Mouse (Mus musculus) hindbrain, embryonic 16.5 days (tissue): Measurements from ENCODE around the gene Ccdc106. TPM values are rescaled to one million over a fixed set of nuclear protein-coding genes. Genes with fewer than 3 reads are reported as not detected.
"Not testable (repeated sequence)": the region's sequence is repeated elsewhere in the genome, so short reads cannot be mapped to it uniquely, and the experiment has no call there.

ENCODE experiments used
- ATAC-seq: fragments of 200-750 bp; cut with Nextera tagmentation; 2 replicates; pipeline ENCODE4 v1.8.0; 2017; ENCODE audit warnings: moderate TSS enrichment, moderate library complexity
- H3K27ac ChIP-seq: fragments of 300-500 bp; sonication (generic); 2 replicates; pipeline ENCODE4 v1.5.1; 2014; ENCODE audit warnings: low read depth, mild to moderate bottlenecking, control low read depth, low read length, moderate library complexity
- H3K27me3 ChIP-seq: fragments of 300-500 bp; sonication (generic); replicated peaks from 2 replicates; pipeline ENCODE4 v1.6.1; 2014; ENCODE audit warnings: low read length; ENCODE audit not compliant: control insufficient read depth, insufficient read depth
- H3K36me3 ChIP-seq: fragments of 300-500 bp; sonication (generic); 2 replicates; pipeline ENCODE4 v1.6.1; 2014; ENCODE audit warnings: mild to moderate bottlenecking, low read length, moderate library complexity, mixed read lengths; ENCODE audit not compliant: control insufficient read depth, insufficient read depth
- H3K4me1 ChIP-seq: fragments of 300-500 bp; sonication (generic); 2 replicates; pipeline ENCODE4 v1.6.1; 2014; ENCODE audit warnings: low read depth, low read length; ENCODE audit not compliant: control insufficient read depth, insufficient read depth
- H3K4me2 ChIP-seq: fragments of 300-500 bp; sonication (generic); 2 replicates; pipeline ENCODE4 v1.6.1; 2014; ENCODE audit warnings: mild to moderate bottlenecking, low read length, control low read depth, moderate library complexity
- H3K4me3 ChIP-seq: fragments of 300-500 bp; sonication (generic); 2 replicates; pipeline ENCODE4 v1.5.1; 2014; ENCODE audit warnings: mild to moderate bottlenecking, low read length, control low read depth, moderate library complexity
- H3K9ac ChIP-seq: fragments of 300-500 bp; sonication (generic); 2 replicates; pipeline ENCODE4 v1.6.1; 2014; ENCODE audit warnings: low read depth, mild to moderate bottlenecking, control low read depth, low read length, moderate library complexity
- H3K9me3 ChIP-seq: fragments of 300-500 bp; sonication (generic); 2 replicates; pipeline ENCODE4 v1.6.1; 2014; ENCODE audit warnings: mild to moderate bottlenecking, low read length, moderate library complexity; ENCODE audit not compliant: control insufficient read depth
- WGBS: fragments of 180-500 bp; shearing (Covaris S2); extraction: QIAGEN DNeasy Blood & Tissue Kit; methylation state at CpG from one replicate; pipeline ENCODE4 v1.1.7; 2014; 5-methylcytosine and 5-hydroxymethylcytosine counted together
- polyA plus RNA-seq: library from polyadenylated mRNA; unstranded; fragments of >200 nt; fragmentation: Nextera tagmentation; extraction: Ambion mirVana; gene quantifications from 2 replicates; pipeline ENCODE4 v1.2.1, GENCODE M21; 2015

The Ccdc106 gene
- polyA plus RNA-seq, 1 experiment from 2014 or later, result 74.5 TPM

- Histone ChIP-seq H3K9me3 (no peaks in the 10 kb centered on the region), H3K9ac (peak within 1 kb of the TSS; percentile 83), H3K4me2 (peak within 1 kb of the TSS; percentile 96), H3K27ac (peak within 1 kb of the TSS; percentile 99), H3K27me3 (no peaks in the 10 kb centered on the region), H3K4me1 (peaks cover 39% of the 10 kb centered on the region), H3K4me3 (peak within 1 kb of the TSS; percentile 74), H3K36me3 (no peaks in the 10 kb centered on the region)
- under 1% methylated on average over 50 of the region's 65 CpGs for WGBS
- peak; percentile 76 for ATAC-seq
These were observed 41.5 kb downstream of the Ccdc106 start, which contains the start of gene U2af2 for GRCm38 (mm10) chr7:5061774-5062359. U2af2 (plus strand) TSS chr7:5062143.

- H3K36me3 ChIP-seq, result peaks cover 3% of the 10 kb centered on the region
- peak overlapping the region; percentile 74 for H3K4me3 ChIP-seq
- peak overlapping the region; percentile 99 for H3K27ac ChIP-seq
- peak overlapping the region; percentile 96 for H3K4me2 ChIP-seq
- no peaks in the 10 kb centered on the region for H3K9me3 ChIP-seq
- H3K27me3 ChIP-seq, result no peaks in the 10 kb centered on the region
- ATAC-seq, result peak; percentile 45
- peaks cover 38% of the 10 kb centered on the region for H3K4me1 ChIP-seq
- under 1% methylated on average over 51 of the region's 51 CpGs for WGBS
- H3K9ac ChIP-seq, result peak overlapping the region; percentile 77
These were observed 42.1 kb downstream of the Ccdc106 start for GRCm38 (mm10) chr7:5062360-5063001.

DNA sequence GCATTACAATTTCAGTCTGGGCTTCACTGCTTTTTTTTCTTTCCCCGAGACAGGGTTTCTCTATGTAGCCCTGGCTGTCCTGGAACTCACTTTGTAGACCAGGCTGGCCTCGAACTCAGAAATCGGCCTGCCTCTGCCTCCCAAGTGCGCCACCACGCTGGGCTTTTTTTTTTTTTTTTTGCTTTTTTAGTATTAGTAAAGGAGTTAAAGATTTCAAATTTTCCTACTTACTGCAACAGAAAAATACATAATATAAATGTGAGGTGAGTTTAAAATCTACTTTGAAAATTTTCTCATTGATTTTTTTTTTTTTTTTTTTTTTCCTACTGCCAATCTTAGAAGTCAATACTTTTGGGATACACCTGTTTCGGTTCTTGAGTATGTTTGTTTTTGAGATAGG, 44.5 kb downstream of the Ccdc106 start:
- no peak for ATAC-seq
- Histone ChIP-seq H3K36me3 (peaks cover 18% of the 10 kb centered on the region), H3K4me2 (no peak overlapping the region)

GRCm38 (mm10) chr7:5073586-5073985, 53.2 kb downstream of the Ccdc106 start:
- Histone ChIP-seq H3K9me3 (no peaks in the 10 kb centered on the region), H3K27me3 (no peaks in the 10 kb centered on the region), H3K27ac (no peak overlapping the region), H3K4me1 (no peaks in the 10 kb centered on the region), H3K36me3 (peaks cover 53% of the 10 kb centered on the region), H3K9ac (no peak overlapping the region), H3K4me2 (no peak overlapping the region), H3K4me3 (no peak overlapping the region)
- WGBS, result 96% methylated on average over 1 of the region's 1 CpGs
- no peak for ATAC-seq

More for the DNA sequence above, 44.5 kb downstream of the Ccdc106 start:
- Histone ChIP-seq H3K4me3 (no peak overlapping the region), H3K27me3 (no peaks in the 10 kb centered on the region), H3K9ac (no peak overlapping the region), H3K9me3 (no peaks in the 10 kb centered on the region), H3K4me1 (peaks cover 24% of the 10 kb centered on the region), H3K27ac (no peak overlapping the region)
- 95% methylated on average over 6 of the region's 6 CpGs for WGBS

DNA sequence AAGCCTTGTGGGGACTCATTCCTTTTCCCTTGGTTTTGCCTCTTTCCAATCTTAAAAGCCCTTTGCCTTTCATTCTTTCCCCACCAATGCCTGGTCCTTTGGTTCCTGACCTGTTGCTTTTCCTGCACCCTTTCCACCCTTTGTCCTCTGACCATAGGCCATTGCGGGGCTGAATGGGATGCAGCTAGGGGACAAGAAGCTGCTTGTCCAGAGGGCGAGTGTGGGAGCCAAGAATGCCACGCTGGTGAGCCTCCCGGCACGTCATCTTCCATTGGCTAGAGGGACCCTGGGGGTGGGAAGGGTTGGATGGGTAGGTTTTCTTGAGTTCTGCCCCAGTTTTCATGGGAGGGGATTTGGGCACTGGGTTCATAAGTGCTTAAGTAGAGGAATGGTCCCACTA, 54.6 kb downstream of the Ccdc106 start:
- Histone ChIP-seq H3K4me1 (no peaks in the 10 kb centered on the region), H3K27ac (no peak overlapping the region), H3K4me2 (no peak overlapping the region), H3K36me3 (peaks cover 44% of the 10 kb centered on the region), H3K27me3 (no peaks in the 10 kb centered on the region), H3K9me3 (no peaks in the 10 kb centered on the region), H3K4me3 (no peak overlapping the region), H3K9ac (no peak overlapping the region)
- ATAC-seq, result no peak
- 92% methylated on average over 5 of the region's 5 CpGs for WGBS

GRCm38 (mm10) chr7:5076931-5077330, 56.6 kb downstream of the Ccdc106 start:
- H3K27me3 ChIP-seq, result no peaks in the 10 kb centered on the region
- H3K4me3 ChIP-seq, result no peak overlapping the region
- ATAC-seq, result no peak
- peaks cover 12% of the 10 kb centered on the region for H3K4me1 ChIP-seq
- H3K9me3 ChIP-seq, result no peaks in the 10 kb centered on the region
- WGBS, result 96% methylated on average over 2 of the region's 2 CpGs
- H3K4me2 ChIP-seq, result no peak overlapping the region
- no peak overlapping the region for H3K9ac ChIP-seq
- no peak overlapping the region for H3K27ac ChIP-seq
- peaks cover 35% of the 10 kb centered on the region for H3K36me3 ChIP-seq

DNA sequence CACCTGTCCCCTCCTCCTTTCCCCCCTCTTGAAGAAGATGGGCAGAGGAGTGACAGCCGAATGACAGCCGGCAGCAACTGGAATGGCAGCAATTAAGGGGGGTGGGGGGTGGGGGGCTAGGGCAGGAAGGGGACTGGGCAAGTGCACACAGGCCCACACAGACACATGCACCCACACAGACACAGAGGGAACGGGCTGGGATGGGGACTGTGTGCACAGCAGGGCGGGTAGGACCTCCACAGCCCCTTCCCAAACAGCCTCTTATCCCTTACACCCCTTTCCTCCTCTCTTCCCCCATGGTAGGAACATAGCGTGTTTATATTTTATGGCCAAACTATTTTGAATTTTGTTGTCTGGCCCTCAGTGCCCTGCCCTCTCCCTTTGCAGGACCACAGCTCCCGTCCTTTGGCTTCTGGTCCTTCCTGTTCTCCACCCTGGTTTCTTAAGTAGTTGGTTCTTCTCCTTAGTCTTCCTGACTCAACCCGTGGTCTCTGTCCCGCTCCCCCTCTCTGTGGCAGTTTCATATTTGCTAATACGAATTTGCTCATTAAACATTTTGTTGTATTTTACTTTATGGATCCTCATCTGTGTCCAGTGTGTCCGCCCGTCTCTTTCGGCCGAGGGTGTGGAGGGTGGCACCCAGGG, 59.1 kb downstream of the Ccdc106 start:
- 46% methylated on average over 9 of the region's 13 CpGs for WGBS
- ATAC-seq, result peak; percentile 19
- H3K36me3 ChIP-seq, result peaks cover 27% of the 10 kb centered on the region
- not testable (repeated sequence) for H3K27me3 ChIP-seq, H3K9me3 ChIP-seq
- H3K4me3 ChIP-seq, result peak overlapping the region; percentile 99
- peak overlapping the region; percentile 73; the same call in 1 of the 2 replicates for H3K27ac ChIP-seq
- peak overlapping the region; percentile 58 for H3K4me2 ChIP-seq
- H3K4me1 ChIP-seq, result peaks cover 15% of the 10 kb centered on the region
- peak overlapping the region; percentile 42; the same call in 1 of the 2 replicates for H3K9ac ChIP-seq

- no peaks in the 10 kb centered on the region for H3K9me3 ChIP-seq
- peak within 1 kb of the TSS; percentile 99 for H3K9ac ChIP-seq
- peak within 1 kb of the TSS; percentile 93 for H3K27ac ChIP-seq
- WGBS, result under 1% methylated on average over 78 of the region's 81 CpGs
- peaks cover 29% of the 10 kb centered on the region for H3K36me3 ChIP-seq
- no peaks in the 10 kb centered on the region for H3K27me3 ChIP-seq
- H3K4me2 ChIP-seq, result peak within 1 kb of the TSS; percentile 58
- peak; percentile 98 for ATAC-seq
- H3K4me1 ChIP-seq, result peaks cover 15% of the 10 kb centered on the region
- H3K4me3 ChIP-seq, result peak within 1 kb of the TSS; percentile 99
These were observed 59.8 kb downstream of the Ccdc106 start, which contains the start of gene Epn1 for GRCm38 (mm10) chr7:5080010-5080751. Epn1 (plus strand) TSS chr7:5080235.
